Mouse (Mus musculus): ENCODE results near the gene Ltk. TPM values are rescaled to one million over a fixed set of nuclear protein-coding genes. Genes with fewer than 3 reads are reported as not detected.

Gene Ltk
- polyA plus RNA-seq, 2 experiments, result 0.10 to 0.13 TPM

GRCm38 (mm10) chr2:119741581-119742411, 18.4 kb downstream of the Ltk start, which contains the start of gene Itpka:
Gene Itpka, plus strand, starts transcription at chr2:119742337.
- WGBS, result 2% methylated on average over 38 of the region's 53 CpGs
- peak within 1 kb of the TSS; percentile 65 for H3K4me3 ChIP-seq (replicated peaks; ENCODE audit: low read length)
- peak; percentile 85 for ATAC-seq (ENCODE audit: low FRiP score, low read depth)

GRCm38 (mm10) chr2:119740567-119740966, 19.7 kb downstream of the Ltk start:
- peaks cover 39% of the 10 kb centered on the region for H3K27me3 ChIP-seq (ENCODE audit: control insufficient read depth, insufficient read depth, low read length)
- no peaks in the 10 kb centered on the region for H3K36me3 ChIP-seq (ENCODE audit: control insufficient read depth, insufficient read depth, low read length)
- ATAC-seq (ENCODE audit: low FRiP score, low read depth), result no peak
- no peak overlapping the region for H3K9ac ChIP-seq (ENCODE audit: low read depth, low read length, severe bottlenecking)
- no peak overlapping the region for H3K27ac ChIP-seq (replicated peaks; ENCODE audit: low read depth, low read length)
- 21% methylated on average over 2 of the region's 2 CpGs for WGBS
- TF ChIP-seq POLR2A (IDR thresholded peaks at IDR 0.05; ENCODE audit: borderline replicate concordance, extremely low read depth, insufficient read depth, insufficient read length), result no peak
- peaks cover 16% of the 10 kb centered on the region for H3K4me1 ChIP-seq (ENCODE audit: control insufficient read depth, insufficient read depth, low read length)
- H3K9me3 ChIP-seq (ENCODE audit: control insufficient read depth, low read length), result no peaks in the 10 kb centered on the region
- H3K4me3 ChIP-seq (replicated peaks; ENCODE audit: low read length), result no peak overlapping the region
- no peak overlapping the region for H3K4me2 ChIP-seq (replicated peaks; ENCODE audit: low read depth, low read length, severe bottlenecking)
- no peak for DNase-seq (ENCODE audit: low spot score)

More at GRCm38 (mm10) chr2:119741581-119742411, 18.4 kb downstream of the Ltk start, which contains the start of gene Itpka:
- Histone ChIP-seq H3K27ac (replicated peaks; ENCODE audit: low read depth, low read length) (no peak within 1 kb of the TSS), H3K4me2 (replicated peaks; ENCODE audit: low read depth, low read length, severe bottlenecking) (peak within 1 kb of the TSS; percentile 100), H3K27me3 (ENCODE audit: control insufficient read depth, insufficient read depth, low read length) (peaks cover 44% of the 10 kb centered on the region), H3K9me3 (ENCODE audit: control insufficient read depth, low read length) (no peaks in the 10 kb centered on the region), H3K36me3 (ENCODE audit: control insufficient read depth, insufficient read depth, low read length) (no peaks in the 10 kb centered on the region), H3K9ac (ENCODE audit: low read depth, low read length, severe bottlenecking) (peak within 1 kb of the TSS; percentile 46), H3K4me1 (ENCODE audit: control insufficient read depth, insufficient read depth, low read length) (peaks cover 16% of the 10 kb centered on the region)
- 0 out of 2 replicates have a peak, but pooled peaks have one; percentile 7 for TF ChIP-seq POLR2A (IDR thresholded peaks at IDR 0.05; ENCODE audit: borderline replicate concordance, extremely low read depth, insufficient read depth, insufficient read length)
- peak; percentile 59 for DNase-seq (ENCODE audit: low spot score)

- Histone ChIP-seq H3K36me3 (ENCODE audit: control insufficient read depth, insufficient read depth, low read length) (peaks cover 30% of the 10 kb centered on the region), H3K4me1 (ENCODE audit: control insufficient read depth, insufficient read depth, low read length) (0 out of 2 replicates have a peak, but pooled peaks cover 4% of the 10 kb centered on the region), H3K27me3 (ENCODE audit: control insufficient read depth, insufficient read depth, low read length) (peaks cover 7% of the 10 kb centered on the region; the same call in 1 of the 2 replicates), H3K9me3 (ENCODE audit: control insufficient read depth, low read length) (no peaks in the 10 kb centered on the region), H3K4me2 (replicated peaks; ENCODE audit: low read depth, low read length, severe bottlenecking) (no peak overlapping the region), H3K4me3 (replicated peaks; ENCODE audit: low read length) (no peak overlapping the region; the same call in 1 of the 2 replicates), H3K9ac (ENCODE audit: low read depth, low read length, severe bottlenecking) (no peak overlapping the region), H3K27ac (replicated peaks; ENCODE audit: low read depth, low read length) (no peak overlapping the region)
- ATAC-seq (ENCODE audit: low FRiP score, low read depth) (no peak), DNase-seq (ENCODE audit: low spot score) (no peak)
- WGBS, result 14% methylated on average over 12 of the region's 12 CpGs
- TF ChIP-seq POLR2A (IDR thresholded peaks at IDR 0.05; ENCODE audit: borderline replicate concordance, extremely low read depth, insufficient read depth, insufficient read length), result no peak
These were observed 23.1 kb downstream of the Ltk start for GRCm38 (mm10) chr2:119737124-119737523.

- Histone ChIP-seq H3K27ac (replicated peaks; ENCODE audit: low read depth, low read length) (no peak overlapping the region), H3K36me3 (ENCODE audit: control insufficient read depth, insufficient read depth, low read length) (peaks cover 93% of the 10 kb centered on the region), H3K4me1 (ENCODE audit: control insufficient read depth, insufficient read depth, low read length) (no peaks in the 10 kb centered on the region), H3K9ac (ENCODE audit: low read depth, low read length, severe bottlenecking) (no peak overlapping the region), H3K27me3 (ENCODE audit: control insufficient read depth, insufficient read depth, low read length) (no peaks in the 10 kb centered on the region), H3K4me3 (replicated peaks; ENCODE audit: low read length) (no peak overlapping the region), H3K9me3 (ENCODE audit: control insufficient read depth, low read length) (no peaks in the 10 kb centered on the region), H3K4me2 (replicated peaks; ENCODE audit: low read depth, low read length, severe bottlenecking) (no peak overlapping the region)
- WGBS, result 82% methylated on average over 4 of the region's 4 CpGs
- ATAC-seq (ENCODE audit: low FRiP score, low read depth) (no peak), DNase-seq (ENCODE audit: low spot score) (no peak)
- TF ChIP-seq POLR2A (IDR thresholded peaks at IDR 0.05; ENCODE audit: borderline replicate concordance, extremely low read depth, insufficient read depth, insufficient read length), result no peak
These were observed 29.5 kb downstream of the Ltk start for GRCm38 (mm10) chr2:119730735-119731134.

GRCm38 (mm10) chr2:119727762-119728416, 32.3 kb downstream of the Ltk start:
- no peak overlapping the region for H3K4me2 ChIP-seq (replicated peaks; ENCODE audit: low read depth, low read length, severe bottlenecking)
- WGBS, result 89% methylated on average over 3 of the region's 3 CpGs
- H3K9me3 ChIP-seq (ENCODE audit: control insufficient read depth, low read length), result no peaks in the 10 kb centered on the region
- ATAC-seq (ENCODE audit: low FRiP score, low read depth) (no peak), DNase-seq (ENCODE audit: low spot score) (no peak)
- H3K36me3 ChIP-seq (ENCODE audit: control insufficient read depth, insufficient read depth, low read length), result peaks cover 94% of the 10 kb centered on the region
- H3K27me3 ChIP-seq (ENCODE audit: control insufficient read depth, insufficient read depth, low read length), result no peaks in the 10 kb centered on the region
- H3K9ac ChIP-seq (ENCODE audit: low read depth, low read length, severe bottlenecking), result no peak overlapping the region
- H3K4me3 ChIP-seq (replicated peaks; ENCODE audit: low read length), result no peak overlapping the region
- no peaks in the 10 kb centered on the region for H3K4me1 ChIP-seq (ENCODE audit: control insufficient read depth, insufficient read depth, low read length)
- no peak overlapping the region for H3K27ac ChIP-seq (replicated peaks; ENCODE audit: low read depth, low read length)
- TF ChIP-seq POLR2A (IDR thresholded peaks at IDR 0.05; ENCODE audit: borderline replicate concordance, extremely low read depth, insufficient read depth, insufficient read length), result no peak
